Mouse (Mus musculus) forebrain, embryonic 13.5 days (tissue): ENCODE measurements at regions not wholly inside any gene's neighbourhood (a gene's known extent, or its start where the extent isn't known, plus 50 kb on each side); places are given as distances from the start of the nearest gene placed in this dataset.
A peak's percentile ranks its signal among the peaks of the same experiment; 100 is the strongest.

Source experiments
- ATAC-seq: fragments of 200-750 bp; cut with Nextera tagmentation; 2 replicates; pipeline ENCODE4 v1.8.0; 2017
- H3K27ac ChIP-seq: fragments of 300-500 bp; sonication (generic); 2 replicates; pipeline ENCODE4 v1.5.1; 2015; ENCODE audit warnings: inconsistent platforms, mild to moderate bottlenecking, moderate library complexity
- H3K27me3 ChIP-seq: fragments of 300-500 bp; sonication (generic); 2 replicates; pipeline ENCODE4 v1.6.1; 2015; ENCODE audit warnings: mild to moderate bottlenecking, inconsistent platforms
- H3K36me3 ChIP-seq: fragments of 300-500 bp; sonication (generic); 2 replicates; pipeline ENCODE4 v1.6.1; 2015; ENCODE audit warnings: mild to moderate bottlenecking, inconsistent platforms; ENCODE audit not compliant: poor library complexity, severe bottlenecking
- H3K4me1 ChIP-seq: fragments of 300-500 bp; sonication (generic); 2 replicates; pipeline ENCODE4 v1.6.1; 2015; ENCODE audit warnings: inconsistent platforms
- H3K4me2 ChIP-seq: fragments of 300-500 bp; sonication (generic); 2 replicates; pipeline ENCODE4 v1.6.1; 2015; ENCODE audit warnings: inconsistent platforms, mild to moderate bottlenecking, moderate library complexity
- H3K4me3 ChIP-seq: fragments of 300-500 bp; sonication (generic); 2 replicates; pipeline ENCODE4 v1.5.1; 2015; ENCODE audit warnings: mild to moderate bottlenecking, inconsistent platforms
- H3K9ac ChIP-seq: fragments of 300-500 bp; sonication (generic); 2 replicates; pipeline ENCODE4 v1.6.1; 2015; ENCODE audit warnings: mild to moderate bottlenecking, inconsistent platforms
- H3K9me3 ChIP-seq: fragments of 300-500 bp; sonication (generic); replicated peaks from 2 replicates; pipeline ENCODE4 v1.6.1; 2016; ENCODE audit warnings: inconsistent platforms
- WGBS: fragments of 180-500 bp; shearing (Covaris S2); methylation state at CpG from one replicate; pipeline ENCODE4 v1.1.7; 2015; 5-methylcytosine and 5-hydroxymethylcytosine counted together

DNA sequence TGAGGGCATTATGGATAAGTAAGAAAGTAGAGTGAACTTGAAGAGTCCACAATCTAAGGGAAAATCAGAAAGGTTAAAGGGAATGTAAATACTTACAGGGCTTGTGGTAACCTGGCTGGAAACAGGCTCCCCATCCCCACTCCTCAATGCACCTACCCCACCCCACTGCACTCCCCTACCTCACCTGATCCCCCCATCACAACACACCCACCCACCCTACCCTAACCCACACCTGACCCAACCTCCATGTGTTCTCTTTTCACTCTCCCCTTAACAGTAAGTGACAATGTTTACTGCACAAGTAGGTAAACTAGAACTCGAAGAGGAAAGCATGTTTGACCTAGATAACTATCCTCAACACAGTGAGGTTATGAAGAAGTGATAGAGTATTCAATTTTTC is 247.9 kb upstream of the Zc3h15 start:
- Histone ChIP-seq H3K4me2 (no peak overlapping the region), H3K4me3 (no peak overlapping the region), H3K4me1 (peaks cover 7% of the 10 kb centered on the region), H3K9me3 (no peaks in the 10 kb centered on the region), H3K27me3 (no peaks in the 10 kb centered on the region), H3K9ac (no peak overlapping the region), H3K36me3 (no peaks in the 10 kb centered on the region), H3K27ac (no peak overlapping the region)
- 53% methylated on average over 1 of the region's 1 CpGs for WGBS
- ATAC-seq, result no peak

GRCm38 (mm10) chr2:83396820-83397609 is 247.2 kb upstream of the Zc3h15 start:
- no peaks in the 10 kb centered on the region for H3K27me3 ChIP-seq
- no peak overlapping the region for H3K4me3 ChIP-seq
- peaks cover 7% of the 10 kb centered on the region for H3K4me1 ChIP-seq
- WGBS, result 8% methylated on average over 2 of the region's 2 CpGs
- no peak overlapping the region for H3K4me2 ChIP-seq
- peak; percentile 88 for ATAC-seq
- no peaks in the 10 kb centered on the region for H3K9me3 ChIP-seq
- no peak overlapping the region for H3K27ac ChIP-seq
- no peak overlapping the region for H3K9ac ChIP-seq
- no peaks in the 10 kb centered on the region for H3K36me3 ChIP-seq

DNA sequence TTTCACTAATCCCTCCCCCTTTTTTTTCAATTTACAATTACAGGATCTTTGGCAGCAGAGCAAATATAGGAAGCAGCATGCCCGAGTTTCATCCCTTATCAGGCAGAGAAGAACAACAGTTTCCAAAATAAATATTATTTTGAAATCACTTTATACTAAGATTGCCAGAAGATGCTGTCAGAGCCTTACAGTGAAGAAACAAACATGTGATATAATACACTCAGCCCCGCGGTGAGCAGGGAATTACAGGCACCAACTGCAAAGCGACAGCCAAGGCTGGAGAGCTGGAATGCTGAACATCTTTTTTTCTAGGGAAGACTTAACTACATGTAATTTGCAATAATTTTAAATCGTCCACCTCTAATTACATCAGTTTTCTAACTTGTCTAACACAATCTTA is 201.5 kb upstream of the Zc3h15 start:
- H3K4me1 ChIP-seq, result no peaks in the 10 kb centered on the region
- H3K9me3 ChIP-seq, result no peaks in the 10 kb centered on the region
- 79% methylated on average over 5 of the region's 5 CpGs for WGBS
- no peak overlapping the region for H3K9ac ChIP-seq
- no peak overlapping the region for H3K27ac ChIP-seq
- no peak overlapping the region for H3K4me2 ChIP-seq
- no peak; the same call in 1 of the 2 replicates for ATAC-seq
- H3K4me3 ChIP-seq, result no peak overlapping the region
- no peaks in the 10 kb centered on the region for H3K36me3 ChIP-seq
- no peaks in the 10 kb centered on the region for H3K27me3 ChIP-seq

GRCm38 (mm10) chr2:83451378-83451777 is 192.9 kb upstream of the Zc3h15 start:
- Histone ChIP-seq H3K4me3 (no peak overlapping the region), H3K9me3 (no peaks in the 10 kb centered on the region), H3K36me3 (no peaks in the 10 kb centered on the region), H3K4me2 (no peak overlapping the region), H3K27me3 (no peaks in the 10 kb centered on the region), H3K4me1 (no peaks in the 10 kb centered on the region), H3K9ac (no peak overlapping the region), H3K27ac (no peak overlapping the region)
- WGBS, result 91% methylated on average over 4 of the region's 4 CpGs
- ATAC-seq, result no peak
